Mouse (Mus musculus): Measurements from ENCODE around the gene Mill2. TPM values are rescaled to one million over a fixed set of nuclear protein-coding genes. Genes with fewer than 3 reads are reported as not detected.
"Not testable (repeated sequence)": the region's sequence is repeated elsewhere in the genome, so short reads cannot be mapped to it uniquely, and the experiment has no call there.

Gene Mill2
- total and polyA plus RNA-seq, 2 experiments from 2014 or later = 0.79 to 1.5 TPM

GRCm38 (mm10) chr7:18844811-18845210 lies 5.0 kb downstream of the Mill2 start:
- TF ChIP-seq CTCF (IDR thresholded peaks at IDR 0.05; ENCODE audit: low read depth) = no peak

DNA sequence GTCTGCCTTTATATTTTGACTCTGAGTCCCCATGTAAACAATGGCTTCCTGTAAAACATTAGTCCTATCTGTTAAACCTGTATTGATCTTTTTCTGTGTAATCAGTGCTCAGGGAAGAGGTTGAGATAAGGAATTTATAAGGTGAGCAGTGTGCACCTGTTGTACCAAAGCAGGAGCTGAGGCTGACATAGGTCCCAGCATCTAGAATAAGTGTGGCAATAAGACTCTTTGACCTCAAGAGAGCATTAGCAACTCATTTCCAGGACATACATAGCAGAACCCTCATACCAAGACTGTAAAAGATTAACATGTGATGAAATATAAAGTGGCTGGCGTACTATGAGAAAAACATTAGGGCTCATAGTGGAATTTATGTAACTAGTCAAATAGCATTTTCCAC lies 8.6 kb downstream of the Mill2 start:
- Histone ChIP-seq H3K36me3 (ENCODE audit: insufficient read depth, low read length) (no peaks in the 10 kb centered on the region), H3K4me3 (ENCODE audit: low read length) (no peak overlapping the region), H3K9me3 (ENCODE audit: low read length) (no peaks in the 10 kb centered on the region), H3K27me3 (ENCODE audit: insufficient read depth, low read length) (no peaks in the 10 kb centered on the region), H3K27ac (no peak overlapping the region), H3K9ac (replicated peaks; ENCODE audit: low read length) (no peak overlapping the region), H3K4me1 (ENCODE audit: insufficient read depth, low read length) (no peaks in the 10 kb centered on the region), H3K4me2 (ENCODE audit: low read depth, low read length) (no peak overlapping the region)
- WGBS = 95% methylated on average over 1 of the region's 1 CpGs
- DNase-seq (ENCODE audit: low spot score) (no peak), ATAC-seq (no peak)
- no peak for TF ChIP-seq CTCF (IDR thresholded peaks at IDR 0.05; ENCODE audit: low read depth)

More at GRCm38 (mm10) chr7:18844811-18845210, 5.0 kb downstream of the Mill2 start:
- H3K9ac ChIP-seq (replicated peaks; ENCODE audit: low read length) = no peak overlapping the region
- ATAC-seq = no peak
- no peak overlapping the region for H3K4me3 ChIP-seq (ENCODE audit: low read length)
- DNase-seq (ENCODE audit: low spot score) = no peak
- H3K9me3 ChIP-seq (ENCODE audit: low read length) = no peaks in the 10 kb centered on the region
- no peaks in the 10 kb centered on the region for H3K4me1 ChIP-seq (ENCODE audit: insufficient read depth, low read length)
- no peaks in the 10 kb centered on the region for H3K36me3 ChIP-seq (ENCODE audit: insufficient read depth, low read length)
- no peak overlapping the region for H3K27ac ChIP-seq
- no peaks in the 10 kb centered on the region for H3K27me3 ChIP-seq (ENCODE audit: insufficient read depth, low read length)
- WGBS = 61% methylated on average over 5 of the region's 5 CpGs
- H3K4me2 ChIP-seq (ENCODE audit: low read depth, low read length) = no peak overlapping the region

DNA sequence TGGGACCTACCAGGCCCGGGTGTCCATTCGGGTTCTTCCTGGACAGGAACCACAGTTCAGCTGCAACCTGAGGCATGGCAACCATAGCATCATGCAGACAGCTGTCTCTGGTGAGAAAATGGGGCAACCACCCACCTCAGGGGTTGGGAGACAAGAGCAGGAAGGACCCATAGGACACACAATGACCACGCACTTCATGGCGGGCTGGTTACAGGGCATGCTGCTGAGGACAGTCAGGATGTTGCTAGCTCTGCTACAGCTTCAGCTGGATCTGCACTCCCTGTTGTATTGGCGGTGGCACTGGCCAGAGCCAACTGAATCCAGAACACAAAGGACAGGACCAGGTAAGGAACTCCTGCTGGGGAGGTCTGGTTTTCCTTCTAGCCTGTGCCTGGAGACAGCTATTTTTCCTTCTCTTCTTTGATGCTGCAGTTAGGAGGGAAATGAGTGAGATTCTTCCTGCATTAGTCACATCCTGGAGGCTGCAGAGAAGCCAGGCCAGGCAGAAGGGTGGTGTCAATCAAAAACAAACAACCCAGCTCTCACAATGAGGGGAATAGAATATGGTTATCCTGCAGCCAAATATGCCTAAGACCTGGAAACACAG lies 18.6 kb downstream of the Mill2 start:
- Histone ChIP-seq H3K4me1 (ENCODE audit: insufficient read depth, low read length) (no peaks in the 10 kb centered on the region), H3K9ac (replicated peaks; ENCODE audit: low read length) (no peak overlapping the region), H3K27me3 (ENCODE audit: insufficient read depth, low read length) (no peaks in the 10 kb centered on the region), H3K9me3 (ENCODE audit: low read length) (no peaks in the 10 kb centered on the region), H3K27ac (no peak overlapping the region; the same call in 1 of the 2 replicates), H3K4me2 (ENCODE audit: low read depth, low read length) (no peak overlapping the region), H3K36me3 (ENCODE audit: insufficient read depth, low read length) (no peaks in the 10 kb centered on the region), H3K4me3 (ENCODE audit: low read length) (no peak overlapping the region)
- 80% methylated on average over 5 of the region's 5 CpGs for WGBS
- DNase-seq (ENCODE audit: low spot score) = no peak
- no peak for TF ChIP-seq CTCF (IDR thresholded peaks at IDR 0.05; ENCODE audit: low read depth)
- no peak for ATAC-seq

DNA sequence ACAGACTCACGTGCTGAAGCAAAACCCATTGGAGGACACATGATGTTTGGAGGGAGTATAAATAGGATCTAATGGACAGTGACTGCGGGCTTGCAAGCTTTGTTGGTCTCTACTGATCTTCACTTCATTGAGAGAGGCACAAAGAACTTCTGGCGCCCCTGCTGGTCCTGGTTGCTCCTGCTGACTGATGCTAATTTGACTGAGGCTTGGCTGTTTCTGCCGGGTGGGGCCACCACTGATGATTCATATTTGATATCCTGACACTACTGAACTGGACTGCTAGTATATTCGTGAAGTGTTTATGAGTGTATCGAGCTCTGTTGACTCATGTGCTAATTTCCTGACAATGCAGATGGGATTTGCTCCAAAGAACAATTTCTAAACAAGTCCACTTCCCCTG lies 23.0 kb downstream of the Mill2 start:
- no peaks in the 10 kb centered on the region for H3K36me3 ChIP-seq (ENCODE audit: insufficient read depth, low read length)
- 79% methylated on average over 6 of the region's 6 CpGs for WGBS
- H3K9ac ChIP-seq (replicated peaks; ENCODE audit: low read length) = no peak overlapping the region
- ATAC-seq (no peak), DNase-seq (ENCODE audit: low spot score) (no peak)
- H3K9me3 ChIP-seq (ENCODE audit: low read length) = no peaks in the 10 kb centered on the region
- no peak overlapping the region for H3K27ac ChIP-seq
- H3K27me3 ChIP-seq (ENCODE audit: insufficient read depth, low read length) = no peaks in the 10 kb centered on the region
- no peak overlapping the region for H3K4me3 ChIP-seq (ENCODE audit: low read length)
- no peak overlapping the region for H3K4me2 ChIP-seq (ENCODE audit: low read depth, low read length)
- no peaks in the 10 kb centered on the region for H3K4me1 ChIP-seq (ENCODE audit: insufficient read depth, low read length)
- TF ChIP-seq CTCF (IDR thresholded peaks at IDR 0.05; ENCODE audit: low read depth) = no peak

- Histone ChIP-seq H3K9ac (replicated peaks; ENCODE audit: low read length) (no peak overlapping the region), H3K9me3 (ENCODE audit: low read length) (no peaks in the 10 kb centered on the region), H3K36me3 (ENCODE audit: insufficient read depth, low read length) (no peaks in the 10 kb centered on the region), H3K4me2 (ENCODE audit: low read depth, low read length) (no peak overlapping the region), H3K4me3 (ENCODE audit: low read length) (no peak overlapping the region), H3K27me3 (ENCODE audit: insufficient read depth, low read length) (no peaks in the 10 kb centered on the region), H3K4me1 (ENCODE audit: insufficient read depth, low read length) (no peaks in the 10 kb centered on the region), H3K27ac (no peak overlapping the region)
- no peak for ATAC-seq
- TF ChIP-seq CTCF (IDR thresholded peaks at IDR 0.05; ENCODE audit: low read depth) = 0 out of 2 replicates have a peak, but pooled peaks have one; percentile 19
- no peak for DNase-seq (ENCODE audit: low spot score)
- WGBS = 93% methylated on average over 2 of the region's 2 CpGs
These were observed 28.7 kb downstream of the Mill2 start for GRCm38 (mm10) chr7:18868491-18868890.

- H3K36me3 ChIP-seq (ENCODE audit: insufficient read depth, low read length); H3K9me3 ChIP-seq (ENCODE audit: low read length): not testable (repeated sequence)
These were observed 31.3 kb downstream of the Mill2 start, which contains the start of gene Pglyrp1 for GRCm38 (mm10) chr7:18871031-18871430. Gene Pglyrp1 (plus strand): TSS chr7:18871331.

GRCm38 (mm10) chr7:18872014-18872802 lies 32.4 kb downstream of the Mill2 start:
- DNase-seq (ENCODE audit: low spot score) (peak; percentile 53), ATAC-seq (peak; percentile 68)
- peak overlapping the region; percentile 45 for H3K4me3 ChIP-seq (ENCODE audit: low read length)
- peak overlapping the region; percentile 31; the same call in 1 of the 2 replicates for H3K9ac ChIP-seq (replicated peaks; ENCODE audit: low read length)
- peak overlapping the region; percentile 89 for H3K4me2 ChIP-seq (ENCODE audit: low read depth, low read length)
- WGBS = 30% methylated on average over 14 of the region's 14 CpGs
- no peaks in the 10 kb centered on the region for H3K4me1 ChIP-seq (ENCODE audit: insufficient read depth, low read length)
- H3K27ac ChIP-seq = no peak overlapping the region
- H3K36me3 ChIP-seq (ENCODE audit: insufficient read depth, low read length) = no peaks in the 10 kb centered on the region
- no peaks in the 10 kb centered on the region for H3K9me3 ChIP-seq (ENCODE audit: low read length)
- no peaks in the 10 kb centered on the region for H3K27me3 ChIP-seq (ENCODE audit: insufficient read depth, low read length)
- no peak for TF ChIP-seq CTCF (IDR thresholded peaks at IDR 0.05; ENCODE audit: low read depth)

More at GRCm38 (mm10) chr7:18871031-18871430, 31.3 kb downstream of the Mill2 start, which contains the start of gene Pglyrp1:
- not testable (repeated sequence) for H3K9ac ChIP-seq (replicated peaks; ENCODE audit: low read length); H3K4me3 ChIP-seq (ENCODE audit: low read length); DNase-seq (ENCODE audit: low spot score); H3K27ac ChIP-seq; ATAC-seq; H3K4me1 ChIP-seq (ENCODE audit: insufficient read depth, low read length); H3K27me3 ChIP-seq (ENCODE audit: insufficient read depth, low read length)
- WGBS = no CpG with 5 or more reads among the region's 8 CpGs
- peak within 1 kb of the TSS; percentile 89; the same call in 1 of the 2 replicates for H3K4me2 ChIP-seq (ENCODE audit: low read depth, low read length)
